Mouse (Mus musculus): Measurements from ENCODE around the gene Slc1a3. TPM values are rescaled to one million over a fixed set of nuclear protein-coding genes. Genes with fewer than 3 reads are reported as not detected.

The Slc1a3 gene
- 23.5 and 25.2 TPM in 2 replicates for polyA plus RNA-seq (2015; fragmentation: Nextera tagmentation; extraction: Ambion mirVana)

- Histone ChIP-seq H3K9me3 (ENCODE audit: control insufficient read depth, low read length) (no peaks in the 10 kb centered on the region), H3K27me3 (ENCODE audit: control insufficient read depth, insufficient read depth, low read depth, low read length) (no peaks in the 10 kb centered on the region), H3K9ac (ENCODE audit: low read length) (peak within 1 kb of the TSS; percentile 81), H3K4me3 (ENCODE audit: low read length) (peak within 1 kb of the TSS; percentile 80), H3K4me1 (replicated peaks; ENCODE audit: control insufficient read depth, insufficient read depth, low read length) (peaks cover 14% of the 10 kb centered on the region), H3K27ac (ENCODE audit: low read length) (peak within 1 kb of the TSS; percentile 79), H3K36me3 (ENCODE audit: control insufficient read depth, insufficient read depth, low read length) (no peaks in the 10 kb centered on the region), H3K4me2 (ENCODE audit: low read depth, low read length) (peak within 1 kb of the TSS; percentile 88)
- ATAC-seq (ENCODE audit: low read depth): peak; percentile 92
- WGBS: under 1% methylated on average over 34 of the region's 34 CpGs
These were observed at the start of gene Slc1a3 for GRCm38 (mm10) chr15:8710146-8711006. Slc1a3 (minus strand) TSS chr15:8710764.

- 51% methylated on average over 3 of the region's 3 CpGs for WGBS
- no peak for ATAC-seq (ENCODE audit: low read depth)
These were observed 48.5 kb upstream of the Slc1a3 start for GRCm38 (mm10) chr15:8759026-8759425.

DNA sequence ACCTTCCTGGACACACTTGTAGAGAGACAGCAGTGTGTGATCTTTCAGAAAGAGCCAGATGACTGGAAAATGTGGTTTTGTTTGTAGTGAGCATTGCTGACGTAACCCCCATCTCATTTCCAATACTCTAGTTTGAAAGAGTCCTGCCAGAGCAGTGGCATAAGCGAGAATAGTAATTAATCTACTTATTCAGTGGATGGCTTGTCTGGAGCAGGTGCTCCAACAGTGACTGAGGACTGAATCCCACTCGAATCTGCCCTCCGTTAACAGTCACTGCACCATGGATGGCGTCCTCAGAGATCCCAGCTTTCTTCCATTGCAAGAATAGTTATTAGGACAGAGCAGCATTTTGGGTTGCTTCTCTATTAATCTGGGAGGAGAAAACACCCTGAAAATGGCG is 45.9 kb upstream of the Slc1a3 start:
- 66% methylated on average over 6 of the region's 6 CpGs for WGBS
- Histone ChIP-seq H3K27ac (ENCODE audit: low read length) (no peak overlapping the region), H3K4me3 (ENCODE audit: low read length) (no peak overlapping the region), H3K4me2 (ENCODE audit: low read depth, low read length) (no peak overlapping the region), H3K4me1 (replicated peaks; ENCODE audit: control insufficient read depth, insufficient read depth, low read length) (peaks cover under 1% of the 10 kb centered on the region; the same call in 1 of the 2 replicates), H3K27me3 (ENCODE audit: control insufficient read depth, insufficient read depth, low read depth, low read length) (no peaks in the 10 kb centered on the region), H3K9ac (ENCODE audit: low read length) (no peak overlapping the region), H3K9me3 (ENCODE audit: control insufficient read depth, low read length) (no peaks in the 10 kb centered on the region), H3K36me3 (ENCODE audit: control insufficient read depth, insufficient read depth, low read length) (no peaks in the 10 kb centered on the region)
- no peak for ATAC-seq (ENCODE audit: low read depth)

More at GRCm38 (mm10) chr15:8759026-8759425, 48.5 kb upstream of the Slc1a3 start:
- no peak overlapping the region for H3K9ac ChIP-seq (ENCODE audit: low read length)
- H3K27ac ChIP-seq (ENCODE audit: low read length): no peak overlapping the region
- H3K4me1 ChIP-seq (replicated peaks; ENCODE audit: control insufficient read depth, insufficient read depth, low read length): peaks cover 4% of the 10 kb centered on the region; the same call in 1 of the 2 replicates
- no peaks in the 10 kb centered on the region for H3K36me3 ChIP-seq (ENCODE audit: control insufficient read depth, insufficient read depth, low read length)
- no peaks in the 10 kb centered on the region for H3K9me3 ChIP-seq (ENCODE audit: control insufficient read depth, low read length)
- H3K4me3 ChIP-seq (ENCODE audit: low read length): no peak overlapping the region
- H3K27me3 ChIP-seq (ENCODE audit: control insufficient read depth, insufficient read depth, low read depth, low read length): no peaks in the 10 kb centered on the region
- H3K4me2 ChIP-seq (ENCODE audit: low read depth, low read length): no peak overlapping the region

DNA sequence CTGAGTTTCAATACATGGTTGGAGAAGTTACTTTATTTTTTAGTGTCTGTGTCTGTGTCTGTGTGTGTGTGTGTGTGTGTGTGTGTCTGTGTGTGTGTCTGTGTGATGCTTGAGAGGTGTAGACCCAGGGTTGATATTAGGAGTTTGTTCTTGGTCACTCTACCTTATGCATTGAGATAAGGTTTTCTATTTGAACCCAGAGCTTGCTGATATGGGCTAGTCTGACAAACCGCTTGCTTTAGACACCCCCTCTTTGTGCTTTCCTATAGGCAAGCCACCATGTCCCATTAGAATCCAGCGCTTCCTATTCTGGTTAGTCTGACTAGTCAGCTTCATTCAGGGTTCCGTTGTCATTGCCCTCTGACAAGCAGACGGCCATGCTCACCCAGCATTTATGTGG is 39.2 kb upstream of the Slc1a3 start:
- Histone ChIP-seq H3K4me2 (ENCODE audit: low read depth, low read length) (no peak overlapping the region), H3K9me3 (ENCODE audit: control insufficient read depth, low read length) (no peaks in the 10 kb centered on the region), H3K4me1 (replicated peaks; ENCODE audit: control insufficient read depth, insufficient read depth, low read length) (no peaks in the 10 kb centered on the region), H3K9ac (ENCODE audit: low read length) (no peak overlapping the region), H3K4me3 (ENCODE audit: low read length) (no peak overlapping the region), H3K27me3 (ENCODE audit: control insufficient read depth, insufficient read depth, low read depth, low read length) (no peaks in the 10 kb centered on the region), H3K36me3 (ENCODE audit: control insufficient read depth, insufficient read depth, low read length) (no peaks in the 10 kb centered on the region), H3K27ac (ENCODE audit: low read length) (no peak overlapping the region)
- ATAC-seq (ENCODE audit: low read depth): no peak
- 92% methylated on average over 4 of the region's 4 CpGs for WGBS

- H3K36me3 ChIP-seq (ENCODE audit: control insufficient read depth, insufficient read depth, low read length): no peaks in the 10 kb centered on the region
- no peaks in the 10 kb centered on the region for H3K9me3 ChIP-seq (ENCODE audit: control insufficient read depth, low read length)
- H3K4me3 ChIP-seq (ENCODE audit: low read length): no peak overlapping the region
- H3K9ac ChIP-seq (ENCODE audit: low read length): no peak overlapping the region
- H3K27ac ChIP-seq (ENCODE audit: low read length): no peak overlapping the region
- no peak overlapping the region for H3K4me2 ChIP-seq (ENCODE audit: low read depth, low read length)
- 78% methylated on average over 1 of the region's 1 CpGs for WGBS
- ATAC-seq (ENCODE audit: low read depth): no peak
- no peaks in the 10 kb centered on the region for H3K27me3 ChIP-seq (ENCODE audit: control insufficient read depth, insufficient read depth, low read depth, low read length)
- no peaks in the 10 kb centered on the region for H3K4me1 ChIP-seq (replicated peaks; ENCODE audit: control insufficient read depth, insufficient read depth, low read length)
These were observed 38.2 kb upstream of the Slc1a3 start for GRCm38 (mm10) chr15:8748771-8749170.

GRCm38 (mm10) chr15:8741593-8741992 is 31.0 kb upstream of the Slc1a3 start:
- no peak overlapping the region for H3K4me3 ChIP-seq (ENCODE audit: low read length)
- no peaks in the 10 kb centered on the region for H3K4me1 ChIP-seq (replicated peaks; ENCODE audit: control insufficient read depth, insufficient read depth, low read length)
- H3K36me3 ChIP-seq (ENCODE audit: control insufficient read depth, insufficient read depth, low read length): no peaks in the 10 kb centered on the region
- WGBS: 26% methylated on average over 6 of the region's 6 CpGs
- no peak for ATAC-seq (ENCODE audit: low read depth)
- H3K4me2 ChIP-seq (ENCODE audit: low read depth, low read length): no peak overlapping the region
- H3K27me3 ChIP-seq (ENCODE audit: control insufficient read depth, insufficient read depth, low read depth, low read length): no peaks in the 10 kb centered on the region
- no peak overlapping the region for H3K27ac ChIP-seq (ENCODE audit: low read length)
- no peak overlapping the region for H3K9ac ChIP-seq (ENCODE audit: low read length)
- H3K9me3 ChIP-seq (ENCODE audit: control insufficient read depth, low read length): no peaks in the 10 kb centered on the region

- WGBS: 85% methylated on average over 8 of the region's 8 CpGs
- H3K4me1 ChIP-seq (replicated peaks; ENCODE audit: control insufficient read depth, insufficient read depth, low read length): no peaks in the 10 kb centered on the region
- no peak overlapping the region for H3K27ac ChIP-seq (ENCODE audit: low read length)
- H3K36me3 ChIP-seq (ENCODE audit: control insufficient read depth, insufficient read depth, low read length): no peaks in the 10 kb centered on the region
- ATAC-seq (ENCODE audit: low read depth): no peak
- no peak overlapping the region for H3K4me3 ChIP-seq (ENCODE audit: low read length)
- H3K9ac ChIP-seq (ENCODE audit: low read length): no peak overlapping the region
- H3K9me3 ChIP-seq (ENCODE audit: control insufficient read depth, low read length): no peaks in the 10 kb centered on the region
- no peaks in the 10 kb centered on the region for H3K27me3 ChIP-seq (ENCODE audit: control insufficient read depth, insufficient read depth, low read depth, low read length)
- H3K4me2 ChIP-seq (ENCODE audit: low read depth, low read length): no peak overlapping the region
These were observed 30.2 kb upstream of the Slc1a3 start for GRCm38 (mm10) chr15:8740724-8741123.

- no peaks in the 10 kb centered on the region for H3K36me3 ChIP-seq (ENCODE audit: control insufficient read depth, insufficient read depth, low read length)
- no peaks in the 10 kb centered on the region for H3K4me1 ChIP-seq (replicated peaks; ENCODE audit: control insufficient read depth, insufficient read depth, low read length)
- no peak overlapping the region for H3K27ac ChIP-seq (ENCODE audit: low read length)
- H3K9me3 ChIP-seq (ENCODE audit: control insufficient read depth, low read length): no peaks in the 10 kb centered on the region
- ATAC-seq (ENCODE audit: low read depth): no peak
- H3K4me2 ChIP-seq (ENCODE audit: low read depth, low read length): no peak overlapping the region
- no peak overlapping the region for H3K9ac ChIP-seq (ENCODE audit: low read length)
- H3K27me3 ChIP-seq (ENCODE audit: control insufficient read depth, insufficient read depth, low read depth, low read length): no peaks in the 10 kb centered on the region
- 77% methylated on average over 5 of the region's 5 CpGs for WGBS
- no peak overlapping the region for H3K4me3 ChIP-seq (ENCODE audit: low read length)
These were observed 27.6 kb upstream of the Slc1a3 start for GRCm38 (mm10) chr15:8738156-8738555.

DNA sequence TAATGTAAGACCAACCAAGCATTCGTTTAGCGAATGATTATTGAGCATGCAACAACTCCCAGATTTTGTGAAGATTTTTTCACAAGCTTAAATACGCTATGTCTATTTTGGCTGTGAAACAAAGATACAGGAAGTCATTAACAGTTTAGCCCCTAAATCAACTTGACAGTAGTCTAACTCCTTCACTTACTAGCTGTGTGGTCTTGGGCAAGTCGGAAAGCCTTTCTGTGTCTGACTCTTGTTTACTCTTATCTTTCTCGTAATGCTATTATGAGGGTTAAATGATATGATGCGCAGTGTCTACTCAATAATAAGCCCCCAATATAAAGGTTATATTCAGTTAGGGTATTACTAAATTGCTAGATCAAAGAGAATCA is 23.8 kb upstream of the Slc1a3 start:
- no peak overlapping the region for H3K4me2 ChIP-seq (ENCODE audit: low read depth, low read length)
- no peak overlapping the region for H3K9ac ChIP-seq (ENCODE audit: low read length)
- no peak for ATAC-seq (ENCODE audit: low read depth)
- H3K27me3 ChIP-seq (ENCODE audit: control insufficient read depth, insufficient read depth, low read depth, low read length): no peaks in the 10 kb centered on the region
- 56% methylated on average over 6 of the region's 6 CpGs for WGBS
- no peaks in the 10 kb centered on the region for H3K4me1 ChIP-seq (replicated peaks; ENCODE audit: control insufficient read depth, insufficient read depth, low read length)
- H3K36me3 ChIP-seq (ENCODE audit: control insufficient read depth, insufficient read depth, low read length): no peaks in the 10 kb centered on the region
- no peak overlapping the region for H3K4me3 ChIP-seq (ENCODE audit: low read length)
- H3K27ac ChIP-seq (ENCODE audit: low read length): no peak overlapping the region
- H3K9me3 ChIP-seq (ENCODE audit: control insufficient read depth, low read length): no peaks in the 10 kb centered on the region
